Mouse (Mus musculus) testis, adult 2 months (tissue): ENCODE results near the gene Capns1. TPM values are rescaled to one million over a fixed set of nuclear protein-coding genes. Genes with fewer than 3 reads are reported as not detected.

Experiments
- H3K27ac ChIP-seq: fragments of 200-500 bp; 2 replicates; pipeline ENCODE4 v1.5.1; 2012; ENCODE audit warnings: low read depth, low read length; ENCODE audit not compliant: control insufficient read depth, insufficient read depth
- H3K27me3 ChIP-seq: fragments of 200-500 bp; 2 replicates; pipeline ENCODE4 v1.6.1; 2012; ENCODE audit warnings: mild to moderate bottlenecking, low read length, moderate library complexity; ENCODE audit not compliant: control insufficient read depth, insufficient read depth
- H3K36me3 ChIP-seq: fragments of 200-500 bp; 2 replicates; pipeline ENCODE4 v1.6.1; 2012; ENCODE audit warnings: mild to moderate bottlenecking, low read length; ENCODE audit not compliant: control insufficient read depth, insufficient read depth
- H3K4me1 ChIP-seq: fragments of 200-500 bp; 2 replicates; pipeline ENCODE4 v1.6.1; 2012; ENCODE audit warnings: low read length; ENCODE audit not compliant: control insufficient read depth, insufficient read depth
- H3K4me3 ChIP-seq: fragments of 200-500 bp; 2 replicates; pipeline ENCODE4 v1.5.1; 2012; ENCODE audit warnings: low read depth, mild to moderate bottlenecking, low read length, moderate library complexity, mixed read lengths; ENCODE audit not compliant: control insufficient read depth
- CTCF ChIP-seq: fragments of 200-500 bp; IDR thresholded peaks from 2 replicates; pipeline ENCODE4 v1.5.1; 2012; ENCODE audit warnings: low read depth, mild to moderate bottlenecking, inconsistent platforms, low read length, moderate library complexity; ENCODE audit not compliant: control insufficient read depth, insufficient read depth, insufficient replicate concordance
- POLR2A ChIP-seq: fragments of 200-500 bp; IDR thresholded peaks from 2 replicates; pipeline ENCODE4 v1.6.1; 2012; ENCODE audit warnings: low read depth, mild to moderate bottlenecking, inconsistent platforms, low read length, moderate library complexity; ENCODE audit not compliant: control insufficient read depth
- polyA plus RNA-seq: library from polyadenylated mRNA; depleted of rRNA; stranded (reverse); fragments of >200 nt; gene quantifications from 2 replicates; pipeline ENCODE4 v1.2.3, GENCODE M21; 2012; rRNA removed

Gene Capns1
- polyA plus RNA-seq, 1 experiment = 592 TPM

DNA sequence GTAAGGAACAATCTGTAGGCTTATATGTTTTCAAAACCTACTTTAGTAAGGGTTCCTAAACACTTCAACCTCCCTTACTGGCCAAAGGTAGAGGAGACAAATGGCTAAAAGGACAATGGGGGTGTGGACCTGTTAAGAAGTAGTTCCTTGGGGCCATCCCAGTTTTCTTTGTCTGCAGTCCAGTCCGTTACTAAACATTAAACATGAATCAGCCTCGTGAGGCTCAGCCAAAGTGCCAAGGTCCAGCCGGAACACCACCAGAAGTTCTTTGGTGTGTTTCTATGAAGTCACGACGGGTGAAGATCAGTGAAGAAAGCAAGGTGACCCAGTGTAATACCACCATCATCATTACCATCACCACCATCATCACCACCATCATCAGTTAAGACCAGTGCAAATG is 51.6 kb downstream of the Capns1 start:
- no peaks in the 10 kb centered on the region for H3K27me3 ChIP-seq
- peaks cover 8% of the 10 kb centered on the region for H3K4me1 ChIP-seq
- H3K36me3 ChIP-seq = no peaks in the 10 kb centered on the region
- H3K4me3 ChIP-seq = no peak overlapping the region
- H3K27ac ChIP-seq = no peak overlapping the region
- TF ChIP-seq POLR2A (no peak), CTCF (no peak)

DNA sequence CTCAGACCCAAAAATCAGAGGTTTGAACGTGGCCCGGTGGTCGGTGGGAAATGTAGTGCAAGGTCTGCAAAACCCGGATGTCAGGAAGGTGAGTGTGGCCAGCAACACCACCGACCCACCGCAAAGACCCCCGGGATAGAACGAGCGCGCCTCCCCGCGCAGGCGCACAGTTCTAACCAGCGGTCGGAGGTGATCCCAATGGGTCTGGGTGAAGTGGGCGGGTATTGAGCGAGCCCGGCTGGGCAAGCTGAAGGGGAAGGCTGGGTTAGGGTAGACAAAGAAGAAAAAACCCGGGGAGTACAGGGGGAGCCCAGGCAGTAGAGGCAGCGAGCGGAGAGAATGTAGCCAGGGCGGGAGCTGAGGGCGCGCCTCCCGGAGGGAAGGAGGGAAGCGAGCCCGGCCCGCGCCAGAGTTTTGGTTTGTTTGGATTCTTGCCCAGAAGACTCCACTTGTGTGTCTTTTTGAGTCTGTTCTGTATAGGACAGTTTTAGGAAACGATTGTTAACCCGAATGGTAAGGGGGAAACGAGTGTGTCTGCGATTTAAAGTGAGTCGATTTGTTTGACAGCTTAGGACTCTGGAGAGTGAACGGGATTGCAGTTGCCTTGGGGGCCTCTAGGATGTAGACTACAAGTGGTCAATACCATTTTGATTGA is 54.9 kb downstream of the Capns1 start:
- Histone ChIP-seq H3K4me1 (peaks cover 8% of the 10 kb centered on the region), H3K27me3 (no peaks in the 10 kb centered on the region), H3K27ac (no peak overlapping the region), H3K4me3 (peak overlapping the region; percentile 83), H3K36me3 (no peaks in the 10 kb centered on the region)
- no peak for TF ChIP-seq CTCF
- no peak for TF ChIP-seq POLR2A

DNA sequence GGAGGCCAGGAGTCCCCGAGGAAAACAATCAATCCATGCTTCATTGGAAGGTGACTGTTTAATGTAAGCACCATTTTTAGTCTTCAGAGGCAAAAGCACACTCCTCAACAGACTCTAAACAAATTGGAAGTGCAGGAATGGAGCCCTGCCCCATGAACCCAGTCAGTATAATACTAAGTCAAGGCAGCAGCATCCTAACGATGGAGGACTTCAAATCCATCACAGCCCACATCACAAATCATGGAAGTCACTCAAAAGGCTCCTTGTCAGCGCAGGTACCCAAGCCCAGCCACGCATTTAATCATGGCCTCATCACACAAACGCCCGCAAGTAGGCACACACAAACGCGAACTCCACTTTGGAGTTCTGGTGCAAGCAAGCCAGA is 55.4 kb downstream of the Capns1 start:
- H3K36me3 ChIP-seq = no peaks in the 10 kb centered on the region
- H3K27ac ChIP-seq = no peak overlapping the region
- TF ChIP-seq CTCF = no peak
- TF ChIP-seq POLR2A = no peak
- peak overlapping the region; percentile 83 for H3K4me3 ChIP-seq
- peaks cover 8% of the 10 kb centered on the region for H3K4me1 ChIP-seq
- no peaks in the 10 kb centered on the region for H3K27me3 ChIP-seq

Other genes starting within 250 kb of the Capns1 start
- gene Zfp74, start 244.7 kb downstream of the Capns1 start, polyA plus RNA-seq = 0.60 and 0.93 TPM in 2 replicates
- 2.5 and 2.7 TPM in 2 replicates for gene Zfp568, start 214.9 kb downstream of the Capns1 start, polyA plus RNA-seq
- gene Zfp14, start 147.4 kb downstream of the Capns1 start, polyA plus RNA-seq = 1.1 and 1.4 TPM in 2 replicates
- 0.65 and 0.67 TPM in 2 replicates for gene Zfp82, start 125.9 kb downstream of the Capns1 start, polyA plus RNA-seq
- gene Gm26920, start 108.4 kb downstream of the Capns1 start, polyA plus RNA-seq = not detected in 2 replicates
- 0.43 and 0.76 TPM in 2 replicates for gene Zfp566, start 108.3 kb downstream of the Capns1 start, polyA plus RNA-seq
- gene Zfp260, start 104.0 kb downstream of the Capns1 start, polyA plus RNA-seq = 5.7 and 8.9 TPM in 2 replicates
- 3.7 and 4.9 TPM in 2 replicates for gene Zfp382, start 76.9 kb downstream of the Capns1 start, polyA plus RNA-seq
- gene Zfp146, start 29.1 kb downstream of the Capns1 start, polyA plus RNA-seq = 5.8 and 6.4 TPM in 2 replicates
- gene Cox7a1, start 14.7 kb downstream of the Capns1 start, polyA plus RNA-seq = 4.0 and 5.2 TPM in 2 replicates
- 242 and 257 TPM in 2 replicates for gene Polr2i, start 33.1 kb upstream of the Capns1 start, polyA plus RNA-seq
- 65.7 and 66.2 TPM in 2 replicates for gene Tbcb, start 33.5 kb upstream of the Capns1 start, polyA plus RNA-seq
- 0.63 and 0.89 TPM in 2 replicates for gene Ovol3, start 36.9 kb upstream of the Capns1 start, polyA plus RNA-seq
- gene Thap8, start 81.3 kb upstream of the Capns1 start, polyA plus RNA-seq = 1.8 and 2.3 TPM in 2 replicates
- gene Wdr62, start 81.6 kb upstream of the Capns1 start, polyA plus RNA-seq = 713 and 754 TPM in 2 replicates
- 4.8 and 6.6 TPM in 2 replicates for gene Clip3, start 92.9 kb upstream of the Capns1 start, polyA plus RNA-seq
- 36.5 and 38.0 TPM in 2 replicates for gene Alkbh6, start 109.9 kb upstream of the Capns1 start, polyA plus RNA-seq
- 7.4 and 9.6 TPM in 2 replicates for gene Syne4, start 116.0 kb upstream of the Capns1 start, polyA plus RNA-seq
- gene E130208F15Rik, start 122.9 kb upstream of the Capns1 start, polyA plus RNA-seq = 0.18 and 0.28 TPM in 2 replicates
- gene Sdhaf1, start 125.1 kb upstream of the Capns1 start, polyA plus RNA-seq = 6.1 and 6.5 TPM in 2 replicates
- gene Lrfn3, start 164.0 kb upstream of the Capns1 start, polyA plus RNA-seq = 0.27 and 0.35 TPM in 2 replicates
- gene Tyrobp, start 214.9 kb upstream of the Capns1 start, polyA plus RNA-seq = 7.0 and 9.1 TPM in 2 replicates
- gene Hcst, start 221.0 kb upstream of the Capns1 start, polyA plus RNA-seq = 0.93 TPM in 1 of 2 replicates, not detected in the other
- gene Nfkbid, start 222.9 kb upstream of the Capns1 start, polyA plus RNA-seq = 0.36 and 0.52 TPM in 2 replicates
- gene Aplp1, start 246.7 kb upstream of the Capns1 start, polyA plus RNA-seq = 15.1 and 15.6 TPM in 2 replicates